Mouse (Mus musculus) hindbrain, embryonic 16.5 days (tissue): ENCODE data around the gene Micu1. TPM values are rescaled to one million over a fixed set of nuclear protein-coding genes. Genes with fewer than 3 reads are reported as not detected.

ENCODE experiments used
- ATAC-seq: fragments of 200-750 bp; cut with Nextera tagmentation; 2 replicates; pipeline ENCODE4 v1.8.0; 2017; ENCODE audit warnings: moderate TSS enrichment, moderate library complexity
- H3K27ac ChIP-seq: fragments of 300-500 bp; sonication (generic); 2 replicates; pipeline ENCODE4 v1.5.1; 2014; ENCODE audit warnings: low read depth, mild to moderate bottlenecking, control low read depth, low read length, moderate library complexity
- H3K27me3 ChIP-seq: fragments of 300-500 bp; sonication (generic); replicated peaks from 2 replicates; pipeline ENCODE4 v1.6.1; 2014; ENCODE audit warnings: low read length; ENCODE audit not compliant: control insufficient read depth, insufficient read depth
- H3K36me3 ChIP-seq: fragments of 300-500 bp; sonication (generic); 2 replicates; pipeline ENCODE4 v1.6.1; 2014; ENCODE audit warnings: mild to moderate bottlenecking, low read length, moderate library complexity, mixed read lengths; ENCODE audit not compliant: control insufficient read depth, insufficient read depth
- H3K4me1 ChIP-seq: fragments of 300-500 bp; sonication (generic); 2 replicates; pipeline ENCODE4 v1.6.1; 2014; ENCODE audit warnings: low read depth, low read length; ENCODE audit not compliant: control insufficient read depth, insufficient read depth
- H3K4me2 ChIP-seq: fragments of 300-500 bp; sonication (generic); 2 replicates; pipeline ENCODE4 v1.6.1; 2014; ENCODE audit warnings: mild to moderate bottlenecking, low read length, control low read depth, moderate library complexity
- H3K4me3 ChIP-seq: fragments of 300-500 bp; sonication (generic); 2 replicates; pipeline ENCODE4 v1.5.1; 2014; ENCODE audit warnings: mild to moderate bottlenecking, low read length, control low read depth, moderate library complexity
- H3K9ac ChIP-seq: fragments of 300-500 bp; sonication (generic); 2 replicates; pipeline ENCODE4 v1.6.1; 2014; ENCODE audit warnings: low read depth, mild to moderate bottlenecking, control low read depth, low read length, moderate library complexity
- H3K9me3 ChIP-seq: fragments of 300-500 bp; sonication (generic); 2 replicates; pipeline ENCODE4 v1.6.1; 2014; ENCODE audit warnings: mild to moderate bottlenecking, low read length, moderate library complexity; ENCODE audit not compliant: control insufficient read depth
- WGBS: fragments of 180-500 bp; shearing (Covaris S2); extraction: QIAGEN DNeasy Blood & Tissue Kit; methylation state at CpG from one replicate; pipeline ENCODE4 v1.1.7; 2014; 5-methylcytosine and 5-hydroxymethylcytosine counted together
- polyA plus RNA-seq: library from polyadenylated mRNA; unstranded; fragments of >200 nt; fragmentation: Nextera tagmentation; extraction: Ambion mirVana; gene quantifications from 2 replicates; pipeline ENCODE4 v1.2.1, GENCODE M21; 2015

Micu1 gene
- polyA plus RNA-seq, 1 experiment from 2014 or later, result 85.0 TPM

- Histone ChIP-seq H3K9me3 (no peaks in the 10 kb centered on the region), H3K36me3 (no peaks in the 10 kb centered on the region), H3K9ac (no peak overlapping the region), H3K27ac (peak overlapping the region; percentile 97; the same call in 1 of the 2 replicates), H3K4me2 (no peak overlapping the region), H3K4me1 (peaks cover 50% of the 10 kb centered on the region), H3K27me3 (no peaks in the 10 kb centered on the region), H3K4me3 (no peak overlapping the region)
- ATAC-seq, result no peak
- 54% methylated on average over 8 of the region's 8 CpGs for whole genome bisulfite sequencing
Measured at GRCm38 (mm10) chr10:59901986-59902605, 199.8 kb downstream of the Micu1 start.

- H3K27me3 ChIP-seq, result no peaks in the 10 kb centered on the region
- H3K9me3 ChIP-seq, result no peaks in the 10 kb centered on the region
- H3K4me3 ChIP-seq, result no peak overlapping the region
- no peak overlapping the region for H3K4me2 ChIP-seq
- peak overlapping the region; percentile 29; the same call in 1 of the 2 replicates for H3K27ac ChIP-seq
- 56% methylated on average over 8 of the region's 8 CpGs for WGBS
- no peaks in the 10 kb centered on the region for H3K36me3 ChIP-seq
- H3K4me1 ChIP-seq, result peaks cover 46% of the 10 kb centered on the region
- H3K9ac ChIP-seq, result no peak overlapping the region
- ATAC-seq, result no peak
Measured at GRCm38 (mm10) chr10:59902606-59902990, 200.3 kb downstream of the Micu1 start.

DNA sequence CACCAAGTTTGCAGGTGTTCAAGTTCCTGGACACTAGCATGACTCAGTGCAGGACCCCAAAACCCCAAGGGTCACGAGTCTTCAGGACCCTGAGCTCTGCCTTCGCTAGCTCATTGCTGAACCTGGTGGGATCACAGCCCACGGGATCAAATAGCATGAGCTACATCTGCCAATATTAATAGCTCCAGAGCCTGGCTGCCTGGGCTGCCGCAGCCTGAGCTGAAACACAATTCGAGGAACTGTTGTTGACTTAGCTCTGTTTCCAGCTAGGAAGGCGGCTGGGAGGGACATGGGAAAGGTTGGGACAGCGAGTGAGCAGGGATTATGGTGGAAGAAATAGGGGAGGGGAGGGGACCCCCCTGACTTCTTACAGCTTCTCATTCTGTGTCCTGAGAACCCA is 200.9 kb downstream of the Micu1 start:
- peaks cover 46% of the 10 kb centered on the region for H3K4me1 ChIP-seq
- H3K36me3 ChIP-seq, result no peaks in the 10 kb centered on the region
- 54% methylated on average over 7 of the region's 7 CpGs for WGBS
- no peak for ATAC-seq
- no peak overlapping the region for H3K4me3 ChIP-seq
- no peaks in the 10 kb centered on the region for H3K27me3 ChIP-seq
- H3K4me2 ChIP-seq, result no peak overlapping the region
- H3K9me3 ChIP-seq, result no peaks in the 10 kb centered on the region
- peak overlapping the region; percentile 34 for H3K27ac ChIP-seq
- H3K9ac ChIP-seq, result peak overlapping the region; percentile 41

DNA sequence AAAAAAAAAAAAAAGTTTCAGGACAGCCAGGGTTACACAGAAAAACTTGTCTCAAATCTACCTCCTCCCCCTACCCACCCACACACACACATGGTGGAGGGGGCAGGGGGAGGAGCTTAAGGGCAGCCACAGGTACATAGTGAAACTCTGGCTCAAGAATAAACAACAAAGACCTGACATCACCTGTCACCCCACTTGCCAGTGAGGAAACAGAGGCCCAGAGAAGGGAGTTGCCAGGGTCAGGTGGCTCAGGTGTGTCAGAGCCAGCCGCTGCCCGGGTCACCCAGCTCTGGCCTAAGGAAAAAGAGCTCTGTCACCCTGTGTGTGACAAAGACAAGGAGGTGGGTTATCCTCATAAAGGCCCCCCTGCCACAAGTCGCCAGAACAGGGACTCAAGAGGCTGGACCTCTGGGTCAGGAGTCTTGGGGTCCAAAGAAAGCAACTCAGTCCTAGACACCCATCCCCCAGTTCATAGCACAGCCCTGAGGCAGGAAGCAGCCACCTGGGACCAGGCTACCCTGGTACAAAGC is 204.9 kb downstream of the Micu1 start:
- WGBS, result 70% methylated on average over 3 of the region's 3 CpGs
- Histone ChIP-seq H3K27me3 (no peaks in the 10 kb centered on the region), H3K9ac (no peak overlapping the region), H3K4me2 (no peak overlapping the region), H3K36me3 (no peaks in the 10 kb centered on the region), H3K9me3 (no peaks in the 10 kb centered on the region), H3K27ac (no peak overlapping the region), H3K4me3 (no peak overlapping the region), H3K4me1 (peaks cover 34% of the 10 kb centered on the region)
- ATAC-seq, result peak; percentile 1; the same call in 1 of the 2 replicates

GRCm38 (mm10) chr10:59907695-59908299 is 205.5 kb downstream of the Micu1 start:
- Histone ChIP-seq H3K27me3 (no peaks in the 10 kb centered on the region), H3K4me1 (peaks cover 29% of the 10 kb centered on the region), H3K27ac (no peak overlapping the region), H3K9ac (peak overlapping the region; percentile 38), H3K9me3 (no peaks in the 10 kb centered on the region), H3K36me3 (no peaks in the 10 kb centered on the region), H3K4me2 (no peak overlapping the region), H3K4me3 (no peak overlapping the region)
- peak; percentile 32; the same call in 1 of the 2 replicates for ATAC-seq
- 53% methylated on average over 5 of the region's 7 CpGs for WGBS

GRCm38 (mm10) chr10:59908776-59909315 is 206.6 kb downstream of the Micu1 start:
- Histone ChIP-seq H3K27ac (peak overlapping the region; percentile 60), H3K4me3 (no peak overlapping the region), H3K4me1 (peaks cover 23% of the 10 kb centered on the region), H3K9me3 (no peaks in the 10 kb centered on the region), H3K9ac (no peak overlapping the region), H3K36me3 (no peaks in the 10 kb centered on the region), H3K27me3 (no peaks in the 10 kb centered on the region), H3K4me2 (peak overlapping the region; percentile 26; the same call in 1 of the 2 replicates)
- no peak for ATAC-seq
- 62% methylated on average over 5 of the region's 7 CpGs for WGBS

DNA sequence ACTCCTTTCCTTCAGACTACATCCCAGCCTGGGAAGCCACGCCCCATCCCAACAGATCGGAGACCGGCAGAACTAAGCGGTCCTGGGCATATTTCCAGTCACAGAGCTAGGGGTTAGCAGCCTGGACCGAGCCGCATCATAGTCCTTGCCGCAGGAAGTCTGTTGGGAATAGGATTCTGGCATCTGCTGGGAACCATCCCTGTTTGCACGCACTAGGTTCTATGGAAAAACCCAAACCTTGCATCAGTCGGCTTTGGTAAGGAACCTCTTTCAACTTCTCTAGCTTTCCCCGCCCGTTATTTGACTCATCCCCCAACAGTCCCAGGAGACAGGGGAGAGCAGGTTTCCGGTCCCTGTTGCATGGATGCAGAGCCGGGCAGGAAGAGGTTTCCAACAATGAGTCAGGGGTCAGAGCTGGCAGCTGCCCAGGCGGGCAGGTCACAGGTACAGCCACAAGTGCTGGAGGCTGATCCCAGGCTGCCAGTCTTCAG is 207.1 kb downstream of the Micu1 start:
- peak; percentile 22; the same call in 1 of the 2 replicates for ATAC-seq
- Histone ChIP-seq H3K9me3 (no peaks in the 10 kb centered on the region), H3K4me1 (peaks cover 23% of the 10 kb centered on the region), H3K4me2 (peak overlapping the region; percentile 26), H3K9ac (no peak overlapping the region; the same call in 1 of the 2 replicates), H3K4me3 (no peak overlapping the region), H3K27ac (peak overlapping the region; percentile 60), H3K27me3 (no peaks in the 10 kb centered on the region), H3K36me3 (no peaks in the 10 kb centered on the region)
- 9% methylated on average over 14 of the region's 14 CpGs for whole genome bisulfite sequencing

- Histone ChIP-seq H3K4me1 (peaks cover 24% of the 10 kb centered on the region), H3K36me3 (no peaks in the 10 kb centered on the region), H3K9me3 (no peaks in the 10 kb centered on the region), H3K4me2 (peak overlapping the region; percentile 3; the same call in 1 of the 2 replicates), H3K9ac (peak overlapping the region; percentile 3; the same call in 1 of the 2 replicates), H3K27me3 (no peaks in the 10 kb centered on the region), H3K4me3 (no peak overlapping the region), H3K27ac (no peak overlapping the region)
- ATAC-seq, result no peak
- 24% methylated on average over 6 of the region's 6 CpGs for WGBS
Measured at GRCm38 (mm10) chr10:59911091-59911490, 208.8 kb downstream of the Micu1 start.
